Mouse (Mus musculus) liver, postnatal 0 days (tissue): Measurements from ENCODE around the gene Syngap1. TPM values are rescaled to one million over a fixed set of nuclear protein-coding genes. Genes with fewer than 3 reads are reported as not detected.

Experiments used
- ATAC-seq: fragments of 200-750 bp; cut with Nextera tagmentation; 2 replicates; pipeline ENCODE4 v1.8.0; 2017; ENCODE audit warnings: mild to moderate bottlenecking, moderate library complexity
- DNase-seq: peaks from one replicate; pipeline ENCODE4 v3.0.0-alpha.2; 2016
- H3K27ac ChIP-seq: fragments of 300-500 bp; sonication (generic); 2 replicates; pipeline ENCODE4 v1.5.1; 2014; ENCODE audit warnings: antibody characterized with exemption, moderate library complexity, mild to moderate bottlenecking, low read depth
- H3K27me3 ChIP-seq: fragments of 300-500 bp; sonication (generic); 2 replicates; pipeline ENCODE4 v1.6.1; 2014; ENCODE audit warnings: low read length, control low read depth, mixed read lengths; ENCODE audit not compliant: insufficient read depth
- H3K36me3 ChIP-seq: fragments of 300-500 bp; sonication (generic); replicated peaks from 2 replicates; pipeline ENCODE4 v1.6.1; 2014; ENCODE audit warnings: mild to moderate bottlenecking, control low read depth, low read length, moderate library complexity, mixed read lengths; ENCODE audit not compliant: insufficient read depth
- H3K4me1 ChIP-seq: fragments of 300-500 bp; sonication (generic); 2 replicates; pipeline ENCODE4 v1.6.1; 2014; ENCODE audit warnings: antibody characterized with exemption, mild to moderate bottlenecking, control low read depth; ENCODE audit not compliant: insufficient read depth
- H3K4me2 ChIP-seq: fragments of 300-500 bp; sonication (generic); 2 replicates; pipeline ENCODE4 v1.6.1; 2014; ENCODE audit warnings: low read depth, mild to moderate bottlenecking, low read length, moderate library complexity, mixed read lengths
- H3K4me3 ChIP-seq: fragments of 300-500 bp; sonication (generic); 2 replicates; pipeline ENCODE4 v1.5.1; 2014; ENCODE audit warnings: low read depth, low read length
- H3K9ac ChIP-seq: fragments of 300-500 bp; sonication (generic); replicated peaks from 2 replicates; pipeline ENCODE4 v1.6.1; 2014; ENCODE audit warnings: mild to moderate bottlenecking, moderate library complexity
- H3K9me3 ChIP-seq: fragments of 300-500 bp; sonication (generic); 2 replicates; pipeline ENCODE4 v1.6.1; 2016; ENCODE audit warnings: mild to moderate bottlenecking, control low read depth, low read length, mixed read lengths
- CTCF ChIP-seq: sonication (generic); IDR thresholded peaks from 2 replicates; pipeline ENCODE4 v1.5.1; 2016; ENCODE audit warnings: antibody characterized with exemption, low read depth
- EP300 ChIP-seq: IDR thresholded peaks from 2 replicates; pipeline ENCODE4 v1.6.1; 2016; ENCODE audit warnings: antibody characterized with exemption, low read depth, mild to moderate bottlenecking
- WGBS: fragments of 180-500 bp; shearing (Covaris S2); extraction: QIAGEN DNeasy Blood & Tissue Kit; methylation state at CpG from one replicate; pipeline ENCODE4 v1.1.7; 2014; ENCODE audit not compliant: insufficient replicate concordance; 5-methylcytosine and 5-hydroxymethylcytosine counted together
- polyA plus RNA-seq: library from polyadenylated mRNA; unstranded; fragments of >200 nt; fragmentation: Nextera tagmentation; extraction: Ambion mirVana; gene quantifications from 2 replicates; pipeline ENCODE4 v1.2.1, GENCODE M21; 2015

The Syngap1 gene
- polyA plus RNA-seq = 0.19 and 0.33 TPM in 2 replicates

DNA sequence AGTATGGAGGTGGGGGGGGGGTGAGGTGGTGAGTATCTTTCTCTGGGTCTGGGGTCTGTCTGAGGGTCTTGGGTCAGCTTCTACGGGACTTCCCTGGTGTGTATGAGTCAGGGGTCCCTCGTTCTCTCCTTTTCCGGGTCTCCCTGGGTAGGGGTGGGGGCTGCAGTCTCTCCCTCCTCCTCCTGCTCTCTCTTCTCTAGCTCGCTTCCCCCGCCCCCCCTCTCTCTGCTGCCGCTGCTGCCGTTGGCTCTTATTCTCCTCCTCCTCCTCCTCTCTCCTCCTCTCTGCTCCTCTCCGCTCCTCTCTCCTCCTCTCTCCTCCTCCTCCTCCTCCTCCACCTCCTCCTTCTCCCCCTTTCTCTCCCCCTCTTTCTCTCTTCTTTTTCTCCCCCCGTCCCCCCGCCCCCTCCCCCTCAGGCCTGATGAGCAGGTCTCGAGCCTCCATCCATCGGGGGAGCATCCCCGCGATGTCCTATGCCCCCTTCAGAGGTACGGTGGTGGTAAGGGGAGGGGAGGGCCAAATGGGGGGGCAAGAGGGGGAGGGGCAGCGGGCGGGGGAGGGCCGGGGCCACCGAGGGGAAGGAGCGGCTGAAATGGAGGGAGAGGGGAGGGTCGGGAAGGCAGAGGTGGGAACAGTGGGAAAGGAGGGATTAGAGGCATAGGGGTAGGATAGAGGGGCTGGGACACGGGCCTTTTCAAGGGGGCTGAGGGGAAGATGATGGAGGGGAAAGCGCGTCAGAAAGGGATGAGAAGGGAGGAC is at the start of gene Syngap1:
Gene Syngap1 (plus strand): TSS at position 223 of the 759 bp plus-strand sequence.
- Histone ChIP-seq H3K4me2 (peak within 1 kb of the TSS; percentile 91), H3K4me3 (peak within 1 kb of the TSS; percentile 57), H3K27ac (peak within 1 kb of the TSS; percentile 97), H3K9ac (peak within 1 kb of the TSS; percentile 82), H3K27me3 (no peaks in the 10 kb centered on the region), H3K36me3 (peaks cover 8% of the 10 kb centered on the region; the same call in 1 of the 2 replicates), H3K9me3 (no peaks in the 10 kb centered on the region), H3K4me1 (peaks cover 29% of the 10 kb centered on the region)
- ATAC-seq (no peak), DNase-seq (peak; percentile 40)
- WGBS = 8% methylated on average over 20 of the region's 24 CpGs
- no peak for TF ChIP-seq CTCF
- no peak for TF ChIP-seq EP300

DNA sequence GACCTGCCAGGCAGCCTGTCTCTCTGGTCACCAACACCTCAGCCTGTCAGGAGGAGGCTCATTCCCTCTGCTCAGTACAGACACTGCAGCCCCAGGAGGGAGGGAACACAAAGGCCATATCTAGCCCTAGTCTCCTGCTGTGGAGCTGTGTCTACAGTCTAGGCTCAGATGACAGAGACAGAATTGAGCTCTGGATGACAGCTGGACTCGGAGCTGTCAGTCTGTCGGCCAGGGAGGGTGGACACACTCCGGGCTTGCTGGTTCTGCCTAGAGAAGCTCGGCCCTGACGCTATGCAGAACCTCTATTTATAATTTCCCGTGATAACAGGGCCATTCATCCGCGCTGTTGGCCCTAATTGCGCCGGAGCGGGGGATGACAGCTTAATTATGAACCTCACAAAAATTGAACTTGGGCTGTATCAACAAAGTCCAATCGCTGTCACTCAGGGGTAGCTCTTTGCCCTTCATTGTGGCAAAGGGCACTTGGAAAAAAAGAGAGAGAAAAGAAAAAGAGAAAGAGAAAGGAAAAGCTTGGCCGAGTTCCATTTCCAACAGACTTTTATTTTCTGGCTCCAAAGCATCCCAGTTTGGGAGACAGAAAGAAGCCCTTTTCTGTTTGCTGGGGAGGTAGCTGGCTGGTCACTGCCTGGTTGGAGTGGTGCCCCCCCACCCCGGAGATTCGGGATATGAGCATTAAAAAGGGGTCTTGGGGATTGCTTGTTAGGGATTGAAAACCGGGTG is 48.2 kb upstream of the Syngap1 start:
- ATAC-seq (no peak), DNase-seq (peak; percentile 14)
- Histone ChIP-seq H3K4me3 (no peak overlapping the region), H3K4me2 (no peak overlapping the region), H3K36me3 (no peaks in the 10 kb centered on the region), H3K4me1 (0 out of 2 replicates have a peak, but pooled peaks cover 2% of the 10 kb centered on the region), H3K27me3 (no peaks in the 10 kb centered on the region), H3K27ac (no peak overlapping the region), H3K9me3 (no peaks in the 10 kb centered on the region), H3K9ac (no peak overlapping the region)
- WGBS = 60% methylated on average over 16 of the region's 16 CpGs
- no peak for TF ChIP-seq CTCF
- TF ChIP-seq EP300 = no peak

DNA sequence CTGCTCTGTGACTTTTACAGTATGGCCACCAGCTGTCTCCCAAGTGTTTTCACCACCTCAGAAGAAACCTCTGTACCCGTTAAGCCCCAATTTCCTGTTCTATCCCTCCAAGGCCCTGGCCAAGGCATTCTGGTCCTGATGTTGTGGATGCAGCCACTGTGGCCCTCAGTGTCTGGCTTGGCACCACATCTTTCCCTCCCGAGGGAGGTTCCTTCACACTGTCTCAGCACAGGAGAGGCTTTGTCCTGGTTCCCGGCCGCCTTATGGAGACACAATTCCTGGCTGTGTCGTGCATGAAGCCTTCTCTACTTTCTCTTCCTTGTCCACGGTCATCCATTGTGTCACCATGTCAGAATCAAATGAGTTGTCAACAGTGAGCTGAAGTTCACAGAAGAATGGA is 47.6 kb upstream of the Syngap1 start:
- H3K27me3 ChIP-seq = no peaks in the 10 kb centered on the region
- H3K9ac ChIP-seq = no peak overlapping the region
- 0 out of 2 replicates have a peak, but pooled peaks cover 2% of the 10 kb centered on the region for H3K4me1 ChIP-seq
- no peaks in the 10 kb centered on the region for H3K9me3 ChIP-seq
- WGBS = 62% methylated on average over 6 of the region's 6 CpGs
- no peak overlapping the region for H3K4me2 ChIP-seq
- H3K36me3 ChIP-seq = no peaks in the 10 kb centered on the region
- TF ChIP-seq CTCF (no peak), EP300 (no peak)
- ATAC-seq (no peak), DNase-seq (no peak)
- no peak overlapping the region for H3K27ac ChIP-seq
- H3K4me3 ChIP-seq = no peak overlapping the region

DNA sequence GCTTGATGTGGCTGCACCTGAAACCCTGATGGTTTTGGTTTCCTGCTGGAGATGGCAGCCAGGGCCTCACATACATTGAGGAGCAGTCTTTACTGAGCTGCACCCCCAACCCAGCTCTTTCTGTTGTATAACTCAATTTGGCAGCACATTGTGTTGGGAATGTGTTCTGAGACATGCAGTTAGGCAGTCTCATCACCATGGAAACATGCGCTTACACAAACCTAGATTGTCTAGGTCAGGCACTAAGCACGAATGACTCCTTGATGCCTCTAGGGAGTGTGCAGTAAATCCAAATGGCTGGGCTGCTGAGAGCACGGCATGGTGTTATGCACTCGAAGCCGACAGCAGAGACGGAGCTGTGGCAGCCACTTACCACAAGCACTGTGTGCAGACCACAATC is 46.7 kb upstream of the Syngap1 start:
- no peaks in the 10 kb centered on the region for H3K36me3 ChIP-seq
- DNase-seq (no peak), ATAC-seq (no peak)
- H3K27me3 ChIP-seq = no peaks in the 10 kb centered on the region
- no peak overlapping the region for H3K9ac ChIP-seq
- H3K4me3 ChIP-seq = no peak overlapping the region
- H3K4me1 ChIP-seq = 0 out of 2 replicates have a peak, but pooled peaks cover 2% of the 10 kb centered on the region
- TF ChIP-seq CTCF = no peak
- no peak for TF ChIP-seq EP300
- 86% methylated on average over 6 of the region's 6 CpGs for WGBS
- H3K9me3 ChIP-seq = no peaks in the 10 kb centered on the region
- no peak overlapping the region for H3K4me2 ChIP-seq
- H3K27ac ChIP-seq = no peak overlapping the region

DNA sequence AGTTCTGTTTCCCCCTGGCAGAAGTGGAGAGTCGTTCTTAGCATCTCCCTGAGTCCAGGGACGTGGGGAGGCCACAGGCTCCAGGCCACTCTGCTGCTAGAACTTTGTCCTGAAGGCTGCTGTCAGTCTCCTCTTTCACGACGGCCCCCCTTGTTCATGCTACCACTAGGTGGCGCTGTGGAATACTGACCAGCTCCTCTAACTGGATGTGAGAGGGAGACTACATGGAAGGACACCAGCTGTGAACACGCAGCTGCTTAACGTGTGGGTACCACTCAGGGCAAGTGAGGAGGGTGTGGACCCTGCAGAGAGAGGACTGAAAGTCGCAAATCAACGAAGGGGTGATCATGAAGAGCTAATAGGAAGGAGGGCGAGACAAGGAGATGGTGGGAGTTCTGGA is 45.5 kb upstream of the Syngap1 start:
- TF ChIP-seq EP300 (no peak), CTCF (peak; percentile 97)

DNA sequence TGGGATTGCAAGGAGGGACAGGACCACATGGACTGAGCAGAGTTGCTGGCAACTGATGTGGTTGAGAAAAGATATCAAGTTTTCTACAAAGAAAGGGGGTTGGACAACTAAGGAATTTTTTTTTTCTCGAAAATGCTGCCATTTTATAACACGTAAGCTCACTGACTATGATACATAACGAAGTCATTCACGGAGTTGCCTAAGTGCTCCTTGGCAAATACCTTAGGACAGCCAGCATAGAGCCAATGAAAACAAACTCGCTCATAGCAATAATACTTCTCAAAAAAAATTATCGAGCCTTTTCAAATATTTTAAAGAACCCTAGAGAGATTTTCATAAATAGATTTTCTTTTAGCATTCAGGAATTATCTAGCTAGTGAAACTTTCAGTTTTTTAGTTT is 40.1 kb upstream of the Syngap1 start:
- DNase-seq = no peak
- Histone ChIP-seq H3K27me3 (no peaks in the 10 kb centered on the region), H3K27ac (no peak overlapping the region), H3K9ac (no peak overlapping the region), H3K4me3 (no peak overlapping the region), H3K9me3 (no peaks in the 10 kb centered on the region), H3K4me1 (no peaks in the 10 kb centered on the region), H3K4me2 (no peak overlapping the region), H3K36me3 (no peaks in the 10 kb centered on the region)
- no peak for ATAC-seq
- 79% methylated on average over 6 of the region's 6 CpGs for WGBS
- TF ChIP-seq EP300 (no peak), CTCF (no peak)

More for the DNA sequence above, 45.5 kb upstream of the Syngap1 start:
- no peak overlapping the region for H3K27ac ChIP-seq
- no peak overlapping the region for H3K9ac ChIP-seq
- DNase-seq = peak; percentile 78
- no peak overlapping the region for H3K4me3 ChIP-seq
- H3K36me3 ChIP-seq = no peaks in the 10 kb centered on the region
- H3K4me1 ChIP-seq = 0 out of 2 replicates have a peak, but pooled peaks cover 2% of the 10 kb centered on the region
- ATAC-seq = no peak
- 11% methylated on average over 10 of the region's 10 CpGs for WGBS
- H3K27me3 ChIP-seq = no peaks in the 10 kb centered on the region
- no peak overlapping the region for H3K4me2 ChIP-seq
- H3K9me3 ChIP-seq = no peaks in the 10 kb centered on the region
